Mouse (Mus musculus) gastrocnemius, postnatal 10 days (tissue): Measurements from ENCODE around the gene Serpina9. TPM values are rescaled to one million over a fixed set of nuclear protein-coding genes. Genes with fewer than 3 reads are reported as not detected.

Source experiments
- total RNA-seq, 2 experiments: library from RNA; stranded (reverse); gene quantifications; 2 replicates each; pipeline ENCODE4 v1.2.3; 2021

Serpina9 gene
- total RNA-seq, 2 experiments from 2014 or later = not detected

Other genes starting within 250 kb of the Serpina9 start
- gene Serpina1d, start 240.2 kb downstream of the Serpina9 start, total RNA-seq = 1 to 10 TPM in 1 of 2 experiments, not detected in 1; 2.1 TPM
- gene Serpina1b, start 183.4 kb downstream of the Serpina9 start, total RNA-seq = 1 to 10 TPM in 1 of 2 experiments, under 1 TPM in 1; 0.73 to 4.5 TPM
- gene Serpina1a, start 150.2 kb downstream of the Serpina9 start, total RNA-seq = 1 to 10 TPM in 1 of 2 experiments, not detected in 1; 1.9 TPM
- gene Serpina1c, start 108.9 kb downstream of the Serpina9 start, total RNA-seq = 1 to 10 TPM in 1 of 2 experiments, not detected in 1; 2.1 TPM
- gene Serpina1e, start 54.8 kb downstream of the Serpina9 start, total RNA-seq = under 1 TPM in 1 of 2 experiments, not detected in 1; 0.93 TPM
- gene Serpina11, start 23.8 kb downstream of the Serpina9 start, total RNA-seq = not detected
- gene Serpina12, start 30.7 kb upstream of the Serpina9 start, total RNA-seq = not detected
- not detected for gene Serpina5, start 87.4 kb upstream of the Serpina9 start, total RNA-seq
- gene Serpina3a, start 99.0 kb upstream of the Serpina9 start, total RNA-seq = not detected
- gene Serpina3b, start 114.2 kb upstream of the Serpina9 start, total RNA-seq = not detected
- gene Serpina3c, start 140.1 kb upstream of the Serpina9 start, total RNA-seq = 1 to 10 TPM; 1.1 to 3.0 TPM
- gene Serpina3f, start 200.8 kb upstream of the Serpina9 start, total RNA-seq = under 1 TPM in 1 of 2 experiments, not detected in 1; 0.16 TPM
- under 1 TPM in 1 of 2 experiments, not detected in 1; 0.38 TPM for gene Serpina3g, start 222.5 kb upstream of the Serpina9 start, total RNA-seq
- under 1 TPM in 1 of 2 experiments, not detected in 1; 0.77 TPM for gene Serpina3i, start 249.4 kb upstream of the Serpina9 start, total RNA-seq